Mouse (Mus musculus) cortical plate, adult 2 months (tissue): ENCODE data around the gene Coq10b. TPM values are rescaled to one million over a fixed set of nuclear protein-coding genes. Genes with fewer than 3 reads are reported as not detected.
"Not testable (repeated sequence)": the region's sequence is repeated elsewhere in the genome, so short reads cannot be mapped to it uniquely, and the experiment has no call there.

Experiments
- H3K27ac ChIP-seq: fragments of 200-500 bp; 2 replicates; pipeline ENCODE4 v1.5.1; 2012; ENCODE audit warnings: low read length, control low read depth, inconsistent platforms; ENCODE audit not compliant: insufficient read depth
- H3K4me1 ChIP-seq: fragments of 200-500 bp; 2 replicates; pipeline ENCODE4 v1.6.1; 2011; ENCODE audit warnings: low read length; ENCODE audit not compliant: control insufficient read depth, insufficient read depth
- H3K4me3 ChIP-seq: fragments of 200-500 bp; 2 replicates; pipeline ENCODE4 v1.5.1; 2011; ENCODE audit warnings: mild to moderate bottlenecking, low read length, control low read depth; ENCODE audit not compliant: insufficient read depth
- CTCF ChIP-seq: fragments of 200-500 bp; IDR thresholded peaks from 2 replicates; pipeline ENCODE4 v1.5.1; 2011; ENCODE audit warnings: mild to moderate bottlenecking, control low read depth, low read length; ENCODE audit not compliant: insufficient read depth; ENCODE audit errors: extremely low read depth
- POLR2A ChIP-seq: fragments of 200-500 bp; IDR thresholded peaks from 2 replicates; pipeline ENCODE4 v1.6.1; 2011; ENCODE audit warnings: mild to moderate bottlenecking, low read length, control low read depth; ENCODE audit not compliant: insufficient read depth; ENCODE audit errors: extremely low read depth
- polyA plus RNA-seq: library from polyadenylated mRNA; depleted of rRNA; stranded (reverse); fragments of >200 nt; gene quantifications from 2 replicates; pipeline ENCODE4 v1.2.3, GENCODE M21; 2012

The Coq10b gene
- polyA plus RNA-seq, 1 experiment: 34.7 TPM

GRCm38 (mm10) chr1:55055322-55056115 is 2.9 kb downstream of the Coq10b start:
- no peak overlapping the region for H3K4me3 ChIP-seq
- TF ChIP-seq CTCF (no peak), POLR2A (no peak)
- H3K4me1 ChIP-seq: peaks cover 2% of the 10 kb centered on the region; the same call in 1 of the 2 replicates
- H3K27ac ChIP-seq: no peak overlapping the region

GRCm38 (mm10) chr1:55058383-55058782 is 5.8 kb downstream of the Coq10b start:
- not testable (repeated sequence) for H3K4me1 ChIP-seq, H3K4me3 ChIP-seq, H3K27ac ChIP-seq

- H3K4me3 ChIP-seq: no peak overlapping the region
- H3K4me1 ChIP-seq: peaks cover 2% of the 10 kb centered on the region; the same call in 1 of the 2 replicates
- TF ChIP-seq CTCF: no peak
- no peak for TF ChIP-seq POLR2A
- no peak overlapping the region for H3K27ac ChIP-seq
Measured at GRCm38 (mm10) chr1:55061099-55061498, 8.5 kb downstream of the Coq10b start.

GRCm38 (mm10) chr1:55061772-55062171 is 9.2 kb downstream of the Coq10b start:
- no peak overlapping the region for H3K27ac ChIP-seq
- TF ChIP-seq POLR2A (no peak), CTCF (no peak)
- peaks cover 2% of the 10 kb centered on the region; the same call in 1 of the 2 replicates for H3K4me1 ChIP-seq
- H3K4me3 ChIP-seq: no peak overlapping the region

- not testable (repeated sequence) for H3K4me1 ChIP-seq, H3K27ac ChIP-seq, H3K4me3 ChIP-seq
Measured at GRCm38 (mm10) chr1:55072328-55072727, 19.8 kb downstream of the Coq10b start.

GRCm38 (mm10) chr1:55074757-55075156 is 22.2 kb downstream of the Coq10b start:
- TF ChIP-seq POLR2A (no peak), CTCF (no peak)
- no peak overlapping the region for H3K4me3 ChIP-seq
- no peaks in the 10 kb centered on the region for H3K4me1 ChIP-seq
- H3K27ac ChIP-seq: no peak overlapping the region

GRCm38 (mm10) chr1:55075652-55076394 is 23.3 kb downstream of the Coq10b start:
- no peak overlapping the region for H3K27ac ChIP-seq
- TF ChIP-seq POLR2A (no peak), CTCF (no peak)
- H3K4me1 ChIP-seq: no peaks in the 10 kb centered on the region
- H3K4me3 ChIP-seq: no peak overlapping the region

- no peak overlapping the region for H3K4me3 ChIP-seq
- H3K4me1 ChIP-seq: no peaks in the 10 kb centered on the region
- no peak for TF ChIP-seq POLR2A
- H3K27ac ChIP-seq: no peak overlapping the region
Measured at GRCm38 (mm10) chr1:55076395-55076743, 23.8 kb downstream of the Coq10b start.

- Histone ChIP-seq H3K4me3 (no peak overlapping the region), H3K4me1 (no peaks in the 10 kb centered on the region), H3K27ac (no peak overlapping the region)
- TF ChIP-seq POLR2A (no peak), CTCF (no peak)
Measured at GRCm38 (mm10) chr1:55076849-55077516, 24.4 kb downstream of the Coq10b start.

- no peak overlapping the region for H3K27ac ChIP-seq
- no peaks in the 10 kb centered on the region for H3K4me1 ChIP-seq
- no peak overlapping the region for H3K4me3 ChIP-seq
- no peak for TF ChIP-seq POLR2A
- no peak for TF ChIP-seq CTCF
Measured at GRCm38 (mm10) chr1:55079677-55080076, 27.1 kb downstream of the Coq10b start.
